Mouse (Mus musculus): ENCODE measurements at regions not wholly inside any gene's neighbourhood (a gene's known extent, or its start where the extent isn't known, plus 50 kb on each side); places are given as distances from the start of the nearest gene placed in this dataset.

GRCm38 (mm10) chr2:27597901-27598300 is 78.3 kb upstream of the Rxra start:
- TF ChIP-seq POLR2A (IDR thresholded peaks at IDR 0.05; ENCODE audit: low read depth, low read length) (no peak), CTCF (conservative IDR thresholded peaks at IDR 0.05; ENCODE audit: insufficient read depth, insufficient read length, low read depth, low read length) (no peak)

All from kidney, adult 2 months (tissue).